Mouse (Mus musculus): Measurements from ENCODE around the gene Vmn1r148. TPM values are rescaled to one million over a fixed set of nuclear protein-coding genes. Genes with fewer than 3 reads are reported as not detected.

Gene Vmn1r148
- not detected in 2 replicates for polyA plus RNA-seq (2012; rRNA removed)

GRCm38 (mm10) chr7:22413283-22413682, at the start of gene Vmn1r148:
Gene Vmn1r148 (plus strand): TSS chr7:22413583.

GRCm38 (mm10) chr7:22370939-22371338, 42.4 kb upstream of the Vmn1r148 start, which contains the start of gene Gm8660:
Gene Gm8660 (minus strand): TSS chr7:22371039.

DNA sequence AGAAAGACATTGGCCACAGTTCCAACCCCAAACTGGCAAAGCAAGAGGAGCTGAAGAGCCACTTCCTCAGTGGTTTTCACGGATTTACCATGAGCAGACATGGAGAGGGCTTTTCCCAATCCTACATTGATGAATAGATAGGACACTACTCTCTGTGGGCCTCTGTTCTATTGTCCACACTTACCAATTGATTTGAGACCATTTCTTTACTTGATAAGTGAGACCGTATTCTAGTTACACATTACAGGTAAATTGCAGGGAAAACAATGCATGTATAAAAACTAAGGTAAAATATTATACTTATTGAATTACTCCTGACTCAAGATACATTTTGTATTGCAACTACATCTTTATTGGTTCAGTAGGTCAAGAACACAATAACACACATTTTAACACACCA, 24.7 kb downstream of the Vmn1r148 start, which contains the start of gene Vmn1r149:
Vmn1r149 (minus strand) TSS at position 101 of the 400 bp plus-strand sequence.

DNA sequence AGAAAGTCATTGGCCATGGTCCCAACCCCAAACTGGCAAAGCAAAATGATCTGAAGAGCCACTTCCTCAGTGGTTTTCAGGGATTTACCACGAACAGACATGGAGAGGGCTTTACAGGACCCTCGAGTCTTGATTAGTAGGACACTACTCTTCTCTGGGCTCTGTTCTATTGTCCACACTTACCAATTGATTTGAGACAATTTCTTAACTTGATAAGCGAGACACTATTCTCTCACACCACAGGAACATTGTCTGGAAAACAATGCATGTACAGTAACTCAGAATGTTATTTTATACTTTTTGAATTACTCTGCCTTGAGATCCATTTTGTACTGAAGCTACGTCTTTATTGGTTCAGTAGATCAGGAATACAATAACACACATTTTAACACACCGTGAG, 50.6 kb downstream of the Vmn1r148 start, which contains the start of gene Gm10665:
Gm10665 (minus strand) TSS at position 101 of the 400 bp plus-strand sequence.

Other genes starting within 250 kb of the Vmn1r148 start
- gene Vmn1r142, start 249.5 kb upstream of the Vmn1r148 start, polyA plus RNA-seq (2012; rRNA removed), result not detected in 2 replicates
- gene Vmn1r143, start 224.2 kb upstream of the Vmn1r148 start, polyA plus RNA-seq (2012; rRNA removed), result not detected in 2 replicates
- not detected in 2 replicates for gene Gm8653, start 212.3 kb upstream of the Vmn1r148 start, polyA plus RNA-seq (2012; rRNA removed)
- gene Gm8453, start 184.1 kb upstream of the Vmn1r148 start, polyA plus RNA-seq (2012; rRNA removed), result not detected in 2 replicates
- gene Gm4187, start 83.9 kb upstream of the Vmn1r148 start, polyA plus RNA-seq (2012; rRNA removed), result not detected in 2 replicates
- gene Gm8660, start 42.5 kb upstream of the Vmn1r148 start, polyA plus RNA-seq (2012; rRNA removed), result not detected in 2 replicates
- not detected in 2 replicates for gene Vmn1r149, start 24.6 kb downstream of the Vmn1r148 start, polyA plus RNA-seq (2012; rRNA removed)
- not detected in 2 replicates for gene Gm10665, start 50.5 kb downstream of the Vmn1r148 start, polyA plus RNA-seq (2012; rRNA removed)
- not detected in 2 replicates for gene Vmn1r151, start 86.1 kb downstream of the Vmn1r148 start, polyA plus RNA-seq (2012; rRNA removed)
- gene Vmn1r152, start 109.4 kb downstream of the Vmn1r148 start, polyA plus RNA-seq (2012; rRNA removed), result not detected in 2 replicates
- not detected in 2 replicates for gene Gm8677, start 121.3 kb downstream of the Vmn1r148 start, polyA plus RNA-seq (2012; rRNA removed)
- not detected in 2 replicates for gene Gm4201, start 151.8 kb downstream of the Vmn1r148 start, polyA plus RNA-seq (2012; rRNA removed)
- gene Gm4565, start 174.5 kb downstream of the Vmn1r148 start, polyA plus RNA-seq (2012; rRNA removed), result not detected in 2 replicates
- gene Vmn1r155, start 244.4 kb downstream of the Vmn1r148 start, polyA plus RNA-seq (2012; rRNA removed), result not detected in 2 replicates

All from liver, embryonic 18 days (tissue).